Mouse (Mus musculus) bone marrow, adult 2 months (tissue): Measurements from ENCODE around the gene Sdk1.

ENCODE experiments used
- CTCF ChIP-seq: fragments of 200-500 bp; IDR thresholded peaks from 2 replicates; pipeline ENCODE4 v1.5.1; 2011; ENCODE audit warnings: low read length, control low read depth; ENCODE audit not compliant: control insufficient read depth, insufficient read depth
- POLR2A ChIP-seq: fragments of 200-500 bp; IDR thresholded peaks from 2 replicates; pipeline ENCODE4 v1.6.1; 2011; ENCODE audit warnings: low read depth, mild to moderate bottlenecking, control low read depth, low read length, borderline replicate concordance; ENCODE audit not compliant: control insufficient read depth

DNA sequence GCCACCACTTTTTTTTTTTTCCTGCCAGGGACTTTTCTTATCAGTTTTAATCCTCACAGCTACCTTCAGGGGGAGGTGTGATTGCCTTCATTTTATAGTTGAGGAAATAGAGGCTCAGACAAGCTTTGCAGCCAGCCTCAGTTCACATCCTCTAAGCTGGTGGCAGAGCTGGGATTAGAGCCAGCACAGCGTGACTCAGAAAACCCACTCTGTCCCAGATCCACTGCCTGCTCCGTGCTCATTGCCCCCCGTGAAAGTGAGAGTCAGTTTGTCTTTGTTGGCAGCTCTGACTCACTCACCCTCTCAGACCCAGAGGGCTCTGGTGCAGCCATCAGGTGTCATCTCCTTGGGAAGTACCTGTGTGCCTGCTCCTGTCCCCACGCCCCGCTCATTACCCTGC is 34.2 kb upstream of the Sdk1 start:
- no peak for TF ChIP-seq POLR2A
- no peak for TF ChIP-seq CTCF
